Mouse (Mus musculus) common myeloid progenitor, adult 5-6 weeks (primary cell): ENCODE results near the gene Epm2aip1. TPM values are rescaled to one million over a fixed set of nuclear protein-coding genes. Genes with fewer than 3 reads are reported as not detected.

Source experiments
- ATAC-seq: replicated peaks from 2 replicates; pipeline ENCODE4 v1.8.0; 2016; ENCODE audit warnings: low read depth, mild to moderate bottlenecking, moderate TSS enrichment, inconsistent platforms; ENCODE audit not compliant: poor library complexity, severe bottlenecking
- total RNA-seq: library from RNA; stranded (forward); fragments of 200-1000, 187-1606 nt; gene quantifications from 2 replicates; pipeline ENCODE4 v1.2.3, GENCODE M21; 2017

Epm2aip1 gene
- 22.5 and 33.7 TPM in 2 replicates for total RNA-seq

DNA sequence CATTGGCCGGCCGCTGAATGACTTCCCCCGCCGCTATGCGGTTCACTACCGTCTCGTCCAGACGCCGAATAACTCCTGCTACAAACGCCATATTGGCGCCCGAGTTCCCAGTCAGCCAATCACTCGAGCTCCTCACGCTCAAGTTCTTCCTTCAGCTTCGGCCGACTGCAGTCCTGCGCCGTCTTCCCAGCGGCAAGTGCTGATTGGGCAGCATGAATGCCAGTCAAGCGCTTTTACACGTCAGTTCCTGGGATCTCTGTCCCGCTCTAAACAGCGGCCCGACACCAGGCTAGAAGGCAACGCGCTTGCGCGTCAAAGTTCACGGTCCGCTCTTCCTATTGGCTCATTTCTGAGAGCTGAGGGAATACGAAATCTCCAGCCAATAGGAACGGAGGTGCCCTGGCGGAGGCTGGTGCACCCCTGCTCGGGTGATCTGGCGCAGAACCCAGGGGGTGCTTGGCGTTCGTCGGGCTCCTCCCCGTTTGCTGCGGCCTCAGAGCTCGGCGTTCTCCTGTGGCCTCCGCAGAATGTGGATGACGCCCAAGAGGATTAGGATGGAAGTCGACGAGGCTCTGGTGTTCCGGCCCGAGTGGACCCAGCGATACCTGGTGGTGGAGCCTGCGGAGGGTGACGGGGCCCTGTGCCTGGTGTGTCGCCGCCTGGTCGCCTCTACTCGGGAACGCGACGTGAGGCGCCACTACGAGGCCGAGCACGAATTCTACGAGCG, at the start of gene Epm2aip1, which contains the start of gene Mlh1:
Gene Epm2aip1, plus strand, starts transcription at position 496 of the 727 bp plus-strand sequence.
Gene Mlh1, minus strand, starts transcription at position 358 of the 727 bp plus-strand sequence.
- ATAC-seq, result peak; percentile 92

DNA sequence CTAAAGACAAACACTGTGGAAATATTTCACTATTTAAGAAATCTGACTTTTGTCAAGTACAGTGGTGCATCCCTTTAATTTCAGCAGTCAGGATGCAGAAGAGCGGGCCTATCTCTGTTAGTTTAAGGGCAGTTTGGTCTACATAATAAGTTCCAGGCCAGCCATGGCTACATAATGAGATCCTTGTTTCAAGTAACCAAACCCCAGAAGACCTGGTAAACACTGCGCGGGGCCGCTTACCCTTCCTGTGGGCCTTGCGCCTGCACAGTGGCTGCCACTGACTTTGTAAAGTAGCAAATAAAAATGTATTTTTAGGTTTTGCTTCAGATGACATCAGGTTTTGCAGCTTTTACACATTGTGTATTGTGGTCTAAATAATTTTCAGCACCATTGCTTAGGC, 48.3 kb upstream of the Epm2aip1 start:
- no peak for ATAC-seq

DNA sequence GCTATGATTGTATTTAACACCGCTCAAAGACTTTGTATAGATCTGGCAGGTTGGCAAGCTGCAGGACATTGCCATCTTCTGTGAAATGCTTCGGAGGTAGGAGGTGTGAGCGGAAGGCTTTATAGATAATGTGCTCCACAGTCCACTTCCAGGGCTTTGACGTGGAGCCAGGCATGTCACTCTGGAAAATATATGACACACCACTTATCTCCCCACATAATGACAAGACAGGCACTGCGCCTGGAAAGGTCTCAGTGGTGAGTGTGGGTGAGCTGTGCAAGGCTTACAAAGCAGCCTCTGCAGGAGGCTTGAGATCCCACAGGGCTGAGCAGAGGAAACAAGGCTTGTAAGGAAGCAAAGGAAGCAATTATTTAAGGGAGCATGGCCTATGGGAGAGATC, 43.3 kb upstream of the Epm2aip1 start:
- no peak for ATAC-seq

DNA sequence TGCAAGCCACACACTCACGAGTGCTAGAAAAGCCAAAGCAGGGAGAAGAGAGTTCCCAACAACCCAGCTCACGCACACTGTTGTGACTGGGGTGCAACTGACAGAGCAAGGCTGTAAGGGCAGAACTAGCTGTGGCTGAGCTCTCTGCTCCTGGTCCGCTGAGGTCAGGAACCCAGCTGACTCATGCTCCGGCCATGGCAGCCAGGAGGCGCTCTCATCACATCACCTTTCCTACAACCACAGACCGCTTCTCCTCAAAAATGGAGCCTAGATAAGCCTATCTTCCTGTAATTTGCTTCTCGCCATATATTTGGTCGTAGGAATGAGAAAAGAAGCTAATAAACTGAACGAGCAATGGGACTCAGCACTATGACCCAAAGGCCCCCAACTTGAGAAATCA, 37.0 kb upstream of the Epm2aip1 start:
- ATAC-seq, result no peak

DNA sequence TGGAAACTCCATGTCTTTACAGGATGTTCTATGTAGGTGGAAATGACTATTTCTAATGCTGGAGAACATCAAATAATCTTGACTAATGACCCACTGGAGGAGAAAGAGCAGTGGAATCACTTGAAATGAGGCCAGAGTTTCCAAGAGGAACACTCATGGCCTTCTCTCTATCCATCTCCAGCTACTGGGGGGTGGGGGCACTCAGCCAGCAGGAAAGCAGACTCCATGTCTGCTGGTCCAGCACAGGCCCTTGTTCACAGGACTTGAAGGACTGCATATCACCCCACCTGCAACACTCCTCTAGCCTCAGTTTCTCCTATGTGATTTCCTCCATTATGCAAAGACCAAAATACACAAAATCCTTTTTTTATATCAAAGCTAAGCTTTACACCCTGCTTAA, 34.0 kb upstream of the Epm2aip1 start:
- no peak for ATAC-seq

DNA sequence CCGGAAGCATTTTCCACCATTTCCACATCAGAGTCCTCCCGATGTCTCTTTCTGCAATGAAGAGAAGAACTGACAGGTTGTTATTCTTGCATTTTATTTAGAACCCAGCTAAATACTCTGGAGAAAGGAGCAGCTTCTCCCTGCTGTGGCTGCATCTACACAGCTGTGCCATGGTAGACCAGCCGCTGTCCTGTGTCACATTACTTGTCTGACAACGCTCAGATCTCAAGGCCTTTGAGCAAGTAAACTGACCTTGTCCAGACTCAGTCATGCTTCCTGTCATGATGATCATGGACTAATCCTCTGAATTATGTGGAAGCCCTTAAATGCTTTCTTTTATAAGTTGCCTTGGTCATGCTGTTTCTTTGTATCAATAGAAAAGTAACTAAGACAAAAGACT, 31.9 kb upstream of the Epm2aip1 start:
- no peak for ATAC-seq

DNA sequence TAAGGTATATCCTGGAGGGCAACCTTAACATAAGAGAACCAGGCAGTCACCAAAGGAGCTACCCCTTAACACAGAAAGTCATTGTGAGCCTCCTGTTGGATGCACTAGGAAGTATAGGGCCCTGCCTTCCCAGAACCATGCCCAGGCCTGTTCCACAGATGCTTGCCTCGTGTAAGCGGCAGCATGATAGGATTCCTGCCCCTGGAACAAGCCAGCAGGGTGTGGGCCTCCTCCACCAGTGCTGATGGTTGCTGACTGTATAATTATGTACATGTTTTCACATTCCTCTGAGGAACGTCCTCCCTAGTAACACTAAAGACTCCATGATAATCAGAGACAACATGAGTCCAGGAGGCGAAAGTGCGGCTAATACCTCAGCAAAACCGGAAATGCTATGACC, 28.3 kb upstream of the Epm2aip1 start:
- no peak for ATAC-seq

DNA sequence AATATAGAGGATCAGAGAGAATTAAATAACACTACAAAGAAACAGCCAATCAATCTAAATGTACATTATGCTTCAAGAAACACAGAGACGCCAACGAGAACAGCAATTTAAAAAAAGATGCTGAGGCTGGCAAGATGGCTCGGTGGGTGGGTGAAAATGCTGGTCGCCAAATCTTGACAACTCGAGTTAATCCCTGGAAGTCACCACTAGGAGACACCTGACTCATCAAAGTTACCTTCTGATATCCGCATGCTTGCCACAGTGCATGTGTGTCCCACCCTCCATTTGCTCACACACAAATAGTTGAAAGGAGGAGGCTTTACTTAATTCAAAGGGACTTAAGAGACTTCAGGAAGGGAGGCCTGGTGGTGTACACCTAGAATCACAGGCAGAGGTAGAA, 26.2 kb upstream of the Epm2aip1 start:
- ATAC-seq, result no peak

DNA sequence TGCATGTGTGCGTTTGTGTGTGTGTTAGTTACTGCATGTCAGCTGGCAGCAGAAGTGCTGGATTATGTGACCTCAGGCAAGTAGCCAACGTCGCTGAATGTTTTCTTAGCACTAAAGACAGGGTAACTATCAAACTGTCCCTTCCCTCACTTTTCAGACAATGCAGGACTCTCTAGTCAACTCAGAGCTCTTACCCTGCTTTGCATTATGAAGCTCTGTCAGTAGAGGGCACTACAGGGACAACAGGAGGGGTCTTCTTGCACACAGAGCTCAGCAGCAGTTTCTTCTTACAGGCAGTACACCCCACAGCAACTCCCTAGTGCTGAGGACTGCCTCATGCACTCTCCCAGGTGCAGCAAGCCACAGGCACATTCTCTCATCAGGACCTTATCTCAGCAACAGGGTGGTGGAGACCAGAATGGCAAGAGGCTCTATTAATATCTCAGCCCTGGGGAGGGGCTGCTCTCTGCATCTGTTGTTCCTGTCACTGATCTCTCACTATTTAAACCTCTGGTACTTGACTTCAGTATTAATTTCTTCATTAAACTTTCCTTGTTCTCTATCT, 24.0 kb upstream of the Epm2aip1 start:
- no peak; the same call in 1 of the 2 replicates for ATAC-seq

DNA sequence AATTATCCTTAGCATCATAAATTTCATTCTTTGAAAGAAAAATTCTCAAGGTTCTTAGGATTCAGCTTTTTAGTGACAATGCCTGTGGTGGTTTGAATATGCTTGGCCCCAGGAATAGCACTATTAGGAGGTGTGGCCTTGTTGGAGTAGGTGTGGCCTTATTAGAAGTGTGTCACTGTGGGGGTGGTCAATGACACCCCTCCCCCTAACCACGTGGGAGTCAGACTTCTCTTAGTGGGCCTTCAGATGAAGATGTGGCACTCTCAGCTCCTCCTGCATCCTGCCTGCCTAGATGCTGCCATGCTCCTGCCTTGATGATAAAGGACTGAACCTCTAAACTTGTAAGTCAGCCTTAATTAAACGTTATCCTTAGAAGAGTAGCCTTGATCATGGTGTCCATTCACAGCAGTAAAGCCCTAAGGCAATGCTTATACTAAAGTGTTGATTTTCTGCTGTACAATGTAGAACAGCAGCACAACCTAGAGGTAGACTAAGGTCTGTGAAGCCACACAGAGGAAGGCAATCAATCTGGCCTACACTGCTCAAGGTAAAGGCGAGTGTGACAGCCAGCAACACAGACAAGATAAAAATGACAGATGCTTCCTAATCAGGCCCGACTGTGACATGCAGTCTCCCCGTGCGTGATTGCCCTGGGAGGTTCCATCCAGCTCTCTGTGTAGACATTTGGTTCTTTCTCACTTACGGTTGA, 19.4 kb upstream of the Epm2aip1 start:
- no peak for ATAC-seq

DNA sequence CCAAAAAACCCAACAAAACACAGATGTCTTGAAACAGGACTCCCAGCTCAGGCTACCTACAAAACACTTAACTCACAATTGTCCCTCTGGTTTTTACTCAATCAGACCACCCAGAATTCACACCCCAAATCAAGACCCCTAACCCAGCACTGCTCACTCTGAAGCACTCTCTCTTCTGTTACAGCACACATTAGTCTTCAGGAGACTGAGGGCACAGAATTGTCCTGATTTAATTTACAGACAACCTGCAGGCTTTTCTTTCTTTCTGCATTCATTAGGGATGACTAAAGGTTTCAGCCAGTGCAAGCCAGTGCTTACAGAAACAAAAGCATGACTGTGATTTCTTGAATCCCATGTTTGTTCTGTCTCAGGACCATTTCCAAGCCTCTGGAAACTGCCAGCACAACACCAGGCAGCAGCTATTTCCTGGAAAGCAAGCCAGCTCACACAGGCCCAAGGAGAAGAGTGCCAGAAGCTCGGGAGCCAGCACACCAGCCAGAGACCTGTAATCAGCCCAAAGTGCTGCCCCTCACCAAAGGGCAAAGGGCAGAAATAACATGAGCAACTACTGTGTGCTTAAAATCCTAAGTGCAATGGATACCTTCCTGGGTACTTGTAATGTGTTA, 11.3 kb upstream of the Epm2aip1 start:
- no peak for ATAC-seq

DNA sequence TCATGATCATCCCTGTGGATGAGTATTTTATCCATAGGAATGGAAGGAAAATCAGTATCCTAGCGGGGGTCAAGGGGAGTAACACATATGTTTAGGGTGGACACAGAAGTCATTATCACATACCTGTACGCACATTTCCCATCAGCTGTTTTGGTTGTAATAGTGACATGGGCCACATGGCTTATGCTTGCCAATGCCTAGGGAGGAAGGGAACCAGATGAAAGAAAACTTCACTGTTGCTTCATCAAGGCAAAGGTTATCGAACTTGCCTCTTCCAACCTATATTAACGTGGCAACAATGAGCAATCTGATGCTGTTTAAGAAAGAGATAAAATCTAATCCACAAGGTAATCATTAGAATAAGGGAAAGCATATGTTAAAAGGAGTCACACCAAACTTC, 10.4 kb upstream of the Epm2aip1 start:
- ATAC-seq, result no peak

DNA sequence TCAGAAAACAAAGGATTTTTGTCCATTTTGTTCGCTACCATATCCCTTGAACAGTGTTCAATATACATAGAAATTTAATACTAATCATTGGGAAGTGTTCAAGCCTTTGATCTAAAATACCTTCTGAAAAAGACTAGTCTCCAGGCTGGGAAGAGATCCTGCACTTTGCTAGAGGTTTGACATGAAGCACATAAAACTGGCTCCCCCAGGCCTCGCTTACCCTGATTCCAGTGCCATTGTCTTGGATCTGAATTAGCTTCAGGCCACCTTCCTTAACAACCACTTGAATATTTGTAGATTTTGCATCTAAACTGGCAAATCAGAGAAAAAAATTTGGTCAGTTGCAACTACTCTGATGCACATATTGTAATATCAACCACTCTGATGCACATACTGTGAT, 3.7 kb upstream of the Epm2aip1 start:
- no peak for ATAC-seq

DNA sequence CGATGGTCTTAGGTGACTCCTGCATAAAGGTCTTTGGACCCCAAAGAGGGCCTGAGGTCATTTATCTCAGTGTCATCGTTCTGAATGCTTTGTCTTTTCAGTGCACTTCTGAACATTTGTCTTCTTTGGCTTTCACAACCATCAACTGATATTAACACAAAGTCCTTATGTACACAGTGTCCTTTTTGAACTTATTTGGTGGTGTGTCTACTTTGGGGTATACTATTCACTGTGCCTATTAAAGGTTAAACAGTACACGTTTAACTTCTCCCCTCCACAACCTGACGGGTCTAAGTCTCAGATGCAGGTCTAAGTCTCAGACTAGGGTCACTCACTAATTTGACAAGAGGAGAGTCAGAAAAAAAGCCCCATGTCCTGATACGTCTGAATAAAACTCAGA, 1.1 kb upstream of the Epm2aip1 start:
- no peak for ATAC-seq

DNA sequence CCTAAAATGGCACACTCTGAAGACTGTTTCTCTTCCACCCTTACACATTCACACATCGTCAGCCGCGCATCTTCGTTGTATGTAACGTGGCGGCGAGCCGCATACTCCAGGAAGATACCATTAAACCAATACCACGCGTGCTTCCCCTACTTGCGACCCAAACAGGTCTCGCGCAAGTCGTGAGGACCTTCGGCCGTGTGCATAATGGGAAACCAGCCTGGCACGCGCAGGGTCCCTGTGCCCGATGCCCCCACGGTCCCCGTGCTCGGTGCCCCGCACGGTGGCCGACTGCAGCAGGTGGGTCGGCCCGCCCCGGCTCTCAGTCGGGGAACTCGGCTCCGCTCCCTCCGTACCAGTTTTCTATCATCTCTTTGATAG, 684 bp upstream of the Epm2aip1 start:
- ATAC-seq, result peak; percentile 51

DNA sequence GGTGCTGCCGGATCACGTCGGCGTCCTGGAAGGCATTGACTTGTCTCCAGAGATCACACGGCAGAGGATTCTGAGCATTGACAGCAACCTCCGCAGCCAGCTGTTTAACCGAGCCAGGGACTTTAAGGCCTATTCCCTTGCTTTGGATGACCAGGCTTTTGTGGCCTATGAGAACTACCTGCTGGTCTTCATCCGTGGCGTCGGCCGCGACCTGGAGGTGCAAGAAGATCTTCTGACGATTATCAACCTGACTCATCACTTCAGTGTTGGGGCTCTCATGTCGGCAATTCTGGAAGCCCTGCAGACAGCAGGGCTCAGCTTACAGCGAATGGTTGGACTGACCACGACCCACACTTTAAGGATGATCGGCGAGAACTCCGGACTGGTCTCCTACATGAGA, 627 bp downstream of the Epm2aip1 start:
- no peak for ATAC-seq

DNA sequence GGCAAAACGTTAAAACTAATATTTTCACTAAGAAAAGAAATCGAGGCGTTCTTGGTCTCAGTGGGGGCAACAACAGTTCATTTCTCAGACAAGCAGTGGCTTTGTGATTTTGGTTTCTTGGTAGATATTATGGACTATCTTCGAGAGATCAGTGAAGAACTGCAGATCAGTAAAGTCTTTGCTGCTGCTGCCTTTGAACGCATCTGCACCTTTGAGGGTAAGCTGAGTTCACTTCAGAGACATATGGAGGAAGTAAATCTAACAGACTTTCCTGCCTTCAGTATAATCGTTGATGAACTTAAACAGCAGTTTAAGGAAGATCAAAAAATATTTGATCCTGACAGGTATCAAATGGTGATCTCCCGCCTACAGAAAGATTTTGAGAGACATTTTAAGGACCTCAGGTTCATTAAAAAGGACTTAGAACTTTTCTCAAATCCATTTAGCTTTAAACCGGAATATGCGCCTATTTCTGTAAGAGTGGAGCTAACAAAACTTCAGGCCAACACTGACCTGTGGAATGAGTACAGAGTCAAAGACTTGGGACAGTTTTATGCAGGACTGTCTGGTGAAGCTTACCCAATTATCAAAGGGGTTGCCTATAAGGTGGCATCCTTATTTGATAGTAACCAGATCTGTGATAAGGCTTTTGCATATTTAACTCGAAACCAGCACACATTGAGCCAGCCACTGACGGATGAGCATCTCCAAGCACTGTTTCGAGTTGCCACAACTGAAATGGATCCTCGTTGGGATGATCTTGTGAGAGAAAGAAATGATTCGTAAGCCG, 1.5 kb downstream of the Epm2aip1 start:
- ATAC-seq, result no peak

DNA sequence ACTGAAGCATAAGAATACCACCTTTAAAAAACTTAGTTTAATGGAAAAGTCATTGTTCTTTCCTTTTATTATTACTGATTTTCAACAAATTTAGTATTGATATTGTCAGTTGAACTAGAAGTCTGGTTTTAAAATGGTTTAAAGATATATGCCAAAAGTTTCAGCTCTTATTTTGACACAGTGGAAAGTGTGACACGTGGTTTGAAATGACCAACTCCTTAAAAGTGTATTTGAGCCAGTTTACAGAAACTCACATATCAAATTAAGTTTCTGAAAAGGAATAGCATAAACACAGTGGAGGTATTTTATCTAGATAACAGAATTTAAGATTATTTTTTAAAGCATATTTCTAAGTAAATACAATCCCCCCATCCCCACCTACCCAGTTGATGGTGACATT, 2.2 kb downstream of the Epm2aip1 start:
- no peak for ATAC-seq

DNA sequence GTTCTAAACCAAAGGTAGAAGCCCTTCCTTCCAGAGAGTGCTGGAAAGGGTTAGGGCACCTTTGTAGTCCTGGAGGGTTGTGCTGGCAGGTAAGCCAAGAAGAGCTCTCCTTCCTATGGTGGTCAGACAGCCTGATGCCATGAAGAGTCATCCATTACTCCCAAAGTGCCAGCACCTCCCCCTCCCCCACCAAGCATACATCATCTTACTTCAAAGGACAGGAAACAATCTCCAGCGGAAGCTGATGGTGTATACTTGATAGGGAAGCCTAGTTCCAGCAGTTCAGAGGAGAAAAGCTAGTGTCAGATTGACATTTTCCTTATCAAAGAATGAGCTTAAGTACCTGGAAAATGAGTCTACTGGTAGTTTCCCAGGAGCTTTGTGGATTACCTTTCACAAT, 3.4 kb downstream of the Epm2aip1 start:
- no peak for ATAC-seq

DNA sequence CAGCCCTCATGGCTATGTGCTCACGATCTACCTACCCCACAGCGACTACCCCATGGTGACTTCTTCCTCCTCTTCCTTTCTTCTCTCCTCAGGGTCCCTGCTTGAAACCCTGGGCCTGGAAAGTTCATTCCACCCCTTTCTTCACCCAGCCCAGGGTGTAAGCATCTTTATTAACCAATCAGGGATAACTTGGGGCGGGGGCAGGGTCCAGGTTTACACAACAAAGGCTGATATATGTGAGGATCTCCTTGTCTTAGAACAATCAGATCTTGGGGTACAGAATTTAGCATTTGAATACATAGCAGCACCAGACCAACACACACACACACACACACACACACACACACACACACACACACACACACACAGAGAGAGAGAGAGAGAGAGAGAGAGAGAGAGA, 13.3 kb downstream of the Epm2aip1 start:
- ATAC-seq, result no peak
